33 mouse cellular contexts compared by ENCODE assay signal in genomic region chr17:78165855-78166254, GRCm38 (mm10).
"Had no signal": no experiment of that assay in that cellular context is flagged by ENCODE, and none has a peak within 500 bp of the region (broad histone marks: within the 10 kb centered on the region; RNA-seq: fewer than 3 reads in every experiment).

No protein-coding gene starts in this region.

- H3K27ac ChIP-seq: heart, embryonic 13.5 days; heart, embryonic 15.5 days; hindbrain, embryonic 10.5 days; hindbrain, embryonic 12.5 days; hindbrain, embryonic 13.5 days; hindbrain, embryonic 14.5 days; hindbrain, embryonic 15.5 days; hindbrain, postnatal 0 days; intestine, embryonic 15.5 days; kidney, embryonic 15.5 days; kidney, postnatal 0 days; layer of hippocampus, adult 2 months; left cerebral cortex, adult 2 months had no signal

- H3K4me2 ChIP-seq: heart, embryonic 11.5 days; heart, embryonic 12.5 days; heart, embryonic 13.5 days; heart, embryonic 15.5 days; hindbrain, embryonic 12.5 days; hindbrain, embryonic 13.5 days; hindbrain, embryonic 14.5 days; hindbrain, embryonic 15.5 days; intestine, embryonic 15.5 days; kidney, embryonic 15.5 days had no signal

- H3K4me1 ChIP-seq: heart, embryonic 12.5 days; heart, embryonic 15.5 days; hindbrain, embryonic 10.5 days; hindbrain, embryonic 12.5 days; hindbrain, embryonic 13.5 days; hindbrain, embryonic 15.5 days; intestine, embryonic 15.5 days; kidney, embryonic 15.5 days had no signal

- ATAC-seq: hindbrain, embryonic 16.5 days; hindbrain, postnatal 0 days; inflammation-experienced regulatory T-cells, adult 6 months; intestine, embryonic 15.5 days; intestine, embryonic 16.5 days; intestine, postnatal 0 days had no signal

- H3K9ac ChIP-seq: heart, embryonic 12.5 days; heart, embryonic 13.5 days; heart, embryonic 15.5 days; hindbrain, embryonic 12.5 days; hindbrain, embryonic 13.5 days; hindbrain, embryonic 14.5 days; hindbrain, embryonic 15.5 days; intestine, embryonic 15.5 days; kidney, embryonic 15.5 days had no signal

- H3K4me3 ChIP-seq: heart, embryonic 12.5 days; heart, embryonic 13.5 days; heart, embryonic 15.5 days; hindbrain, embryonic 10.5 days; hindbrain, embryonic 12.5 days; hindbrain, embryonic 13.5 days; hindbrain, embryonic 15.5 days; intestine, embryonic 15.5 days; kidney, embryonic 15.5 days; layer of hippocampus, adult 2 months; left cerebral cortex, adult 2 months had no signal

- H3K27me3 ChIP-seq: heart, embryonic 12.5 days; heart, embryonic 13.5 days; heart, embryonic 15.5 days; hindbrain, embryonic 12.5 days; hindbrain, embryonic 13.5 days; hindbrain, embryonic 15.5 days; intestine, embryonic 15.5 days; kidney, embryonic 15.5 days had no signal

- DNase-seq: heart, postnatal 10 days; heart, postnatal 14 days; heart, postnatal 36 days; heart, postnatal 4 days; kidney, adult 11 months; kidney, adult 18-20 months; kidney, adult 2 months; kidney, adult 8-10 months; kidney, adult 9 months; kidney, postnatal 10 days; kidney, postnatal 14 days; kidney, postnatal 25 days; kidney, postnatal 36 days; kidney, postnatal 4 days had no signal

- H3K9me3 ChIP-seq: heart, embryonic 12.5 days; heart, embryonic 13.5 days; heart, embryonic 15.5 days; hindbrain, embryonic 10.5 days; hindbrain, embryonic 12.5 days; hindbrain, embryonic 13.5 days; hindbrain, embryonic 15.5 days; intestine, embryonic 15.5 days; kidney, embryonic 15.5 days had no signal

- H3K36me3 ChIP-seq: heart, embryonic 12.5 days; heart, embryonic 13.5 days; heart, embryonic 15.5 days; hindbrain, embryonic 10.5 days; hindbrain, embryonic 12.5 days; hindbrain, embryonic 13.5 days; hindbrain, embryonic 15.5 days; intestine, embryonic 15.5 days; kidney, embryonic 15.5 days had no signal
